Mouse (Mus musculus): ENCODE measurements at regions not wholly inside any gene's neighbourhood (a gene's known extent, or its start where the extent isn't known, plus 50 kb on each side); places are given as distances from the start of the nearest gene placed in this dataset.

DNA sequence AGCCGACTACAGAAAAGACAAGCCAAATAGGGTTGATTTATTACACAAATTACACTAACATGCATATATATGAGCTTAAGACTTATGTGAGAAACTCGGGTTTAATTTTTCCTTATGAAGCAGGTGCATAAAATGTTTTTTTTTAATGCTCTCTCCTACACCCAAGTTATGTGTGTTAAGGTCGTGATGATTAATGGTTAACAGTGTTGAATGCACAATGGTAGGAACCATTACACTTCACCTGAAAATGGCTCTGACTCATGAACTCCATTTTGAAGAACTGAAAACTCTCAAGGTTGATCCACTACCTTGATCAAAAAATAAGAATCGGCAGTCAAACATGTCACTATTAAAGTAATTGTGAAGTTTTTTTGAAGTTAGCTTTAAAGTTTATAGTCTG is 59.4 kb upstream of the Ifne start:
- no peak for DNase-seq

DNA sequence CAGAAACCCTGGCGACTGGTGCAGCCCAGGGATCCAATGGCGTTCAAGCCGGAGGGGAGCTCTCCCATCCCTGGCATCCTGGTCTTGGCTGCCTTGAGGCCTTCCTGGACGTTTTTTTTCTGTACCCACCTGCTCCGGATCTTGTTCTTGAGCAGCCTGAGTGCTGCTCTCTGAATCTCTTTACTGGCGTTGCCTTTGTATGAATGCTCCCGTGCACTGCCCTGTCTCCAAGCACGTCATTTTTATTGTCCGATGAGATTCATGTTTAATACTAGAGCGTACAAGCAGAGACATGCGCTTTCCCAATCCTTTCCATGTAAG is 58.7 kb upstream of the Ifne start:
- DNase-seq, result no peak

DNA sequence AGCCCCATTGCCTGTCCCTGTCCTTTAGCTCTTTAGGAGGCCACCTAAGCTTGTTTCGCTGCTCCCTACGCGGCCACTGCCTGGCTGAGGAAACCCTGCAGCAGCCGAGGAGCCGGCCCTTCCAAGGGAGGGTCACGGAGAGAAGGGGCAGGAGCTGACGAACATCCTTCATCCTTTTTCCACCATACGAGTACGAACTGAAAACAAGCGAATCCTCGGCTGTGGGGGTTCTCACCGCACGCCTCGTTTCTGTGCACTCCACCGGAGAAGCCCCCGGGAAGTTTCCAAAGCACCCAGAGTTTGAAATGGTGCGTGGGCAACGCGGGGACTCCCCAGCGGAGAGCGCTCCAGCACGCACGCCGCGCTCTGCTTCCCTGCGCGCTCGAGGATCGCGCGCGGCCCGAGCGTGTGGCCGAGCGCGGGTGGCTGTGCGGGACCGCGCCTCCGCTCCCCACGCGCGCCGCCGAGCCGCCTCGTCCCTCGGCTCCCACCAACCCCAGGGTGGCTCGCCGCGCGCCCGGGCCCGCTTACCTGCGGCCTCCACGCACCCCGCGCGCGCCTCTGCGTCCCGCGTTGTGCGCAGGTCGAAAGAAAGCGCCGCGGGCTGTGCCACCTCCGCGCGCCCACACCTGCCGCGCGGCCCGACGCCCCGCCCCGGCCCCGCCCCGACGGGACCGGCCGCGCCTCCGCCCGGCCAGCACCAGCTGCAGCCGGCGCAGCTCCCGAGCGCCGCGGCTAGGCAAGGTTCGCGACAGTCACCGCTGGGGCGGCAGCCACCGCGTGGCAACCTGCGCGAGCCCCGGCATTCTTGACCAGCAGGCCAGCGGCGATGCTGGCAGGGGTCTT is 58.1 kb upstream of the Ifne start:
- peak; percentile 72 for DNase-seq

DNA sequence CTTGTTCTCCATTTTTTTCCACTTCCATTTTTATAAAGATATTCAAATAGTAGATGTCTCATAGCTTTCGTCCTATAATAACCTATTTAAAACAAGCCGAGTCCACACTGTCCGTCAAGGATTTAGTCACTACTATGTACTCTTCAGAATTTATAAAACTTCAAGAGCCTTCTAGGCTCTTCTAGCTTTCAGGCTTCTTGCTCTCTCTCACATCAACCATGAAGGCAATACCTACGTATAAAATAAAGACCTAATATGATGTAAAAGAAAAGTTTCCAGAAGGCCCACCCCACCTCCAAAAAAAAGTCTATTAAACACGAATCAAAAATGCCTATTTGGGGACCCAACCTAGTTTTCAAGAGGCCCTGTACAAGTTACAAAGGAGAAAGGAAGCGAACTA is 57.0 kb upstream of the Ifne start:
- DNase-seq, result no peak

DNA sequence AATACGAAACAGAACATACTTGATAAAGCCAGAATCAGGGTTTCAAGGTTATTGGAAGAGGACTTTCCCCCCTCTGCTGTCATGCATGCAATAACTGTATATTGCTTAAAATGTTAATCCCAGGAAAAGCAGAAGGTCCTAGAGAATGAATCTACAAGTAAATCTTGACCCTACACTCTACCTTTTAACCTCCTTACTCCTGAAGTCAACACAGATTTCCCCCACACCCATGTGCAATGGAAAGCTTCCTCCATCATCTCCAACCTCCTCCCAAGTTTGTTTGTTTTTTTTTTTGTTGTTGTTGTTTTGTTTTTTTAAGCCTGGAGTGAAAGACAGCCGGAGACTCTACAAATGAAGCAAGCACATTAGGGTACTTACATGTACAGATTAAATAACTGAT is 55.9 kb upstream of the Ifne start:
- no peak for DNase-seq

DNA sequence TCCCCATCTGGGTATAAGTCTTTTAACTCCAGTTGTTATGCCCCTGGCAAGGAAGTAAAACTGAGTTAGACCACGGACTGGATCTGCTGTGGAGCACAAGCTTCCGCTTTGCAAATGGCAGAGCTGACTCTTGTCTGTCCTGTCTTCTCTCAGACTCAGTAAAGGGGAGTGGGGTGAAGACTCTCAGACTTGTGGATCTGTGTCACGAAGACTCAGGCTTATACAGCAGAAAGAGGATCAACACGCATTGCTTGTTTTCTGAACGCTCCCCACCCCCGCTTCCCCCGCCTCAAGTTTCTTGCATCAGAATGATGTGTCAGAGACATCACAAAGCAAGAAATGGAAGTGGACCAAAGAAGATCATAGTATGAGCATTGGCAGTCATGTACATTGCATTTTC is 55.3 kb upstream of the Ifne start:
- DNase-seq, result no peak

DNA sequence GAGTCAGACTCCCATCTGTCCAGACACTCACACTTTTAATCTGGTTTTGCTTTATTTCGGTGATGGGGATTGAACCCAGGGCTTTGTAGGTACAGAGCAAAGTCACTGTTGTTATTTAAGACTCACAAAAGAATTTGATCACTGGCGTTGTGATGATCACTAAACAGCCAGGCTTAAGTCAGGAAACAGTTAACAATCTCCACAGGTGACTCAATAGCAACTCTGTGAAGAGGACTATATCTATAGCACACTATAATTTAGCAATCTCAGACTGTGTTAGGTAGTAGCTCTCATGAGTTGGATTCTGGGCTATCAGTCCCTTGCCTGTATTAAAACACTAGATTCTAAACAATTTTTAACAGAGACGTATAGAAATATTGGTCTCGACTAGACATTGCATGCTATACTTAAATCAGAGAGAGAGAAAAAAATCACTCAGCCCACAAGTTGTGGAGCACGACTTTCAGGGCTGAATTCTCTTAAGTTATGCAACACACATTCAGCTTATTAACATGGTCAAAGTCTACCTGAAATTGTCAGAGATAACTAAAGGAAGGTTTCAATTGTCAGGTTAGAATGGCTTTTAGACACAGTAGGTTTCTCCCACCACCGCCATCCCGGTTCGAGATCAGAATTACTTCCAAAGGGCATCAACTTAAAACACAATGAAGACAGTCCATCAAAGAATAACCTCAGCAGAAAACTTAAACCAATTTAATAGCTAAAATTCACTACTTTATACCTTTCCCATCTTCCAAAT is 54.4 kb upstream of the Ifne start:
- no peak for DNase-seq

DNA sequence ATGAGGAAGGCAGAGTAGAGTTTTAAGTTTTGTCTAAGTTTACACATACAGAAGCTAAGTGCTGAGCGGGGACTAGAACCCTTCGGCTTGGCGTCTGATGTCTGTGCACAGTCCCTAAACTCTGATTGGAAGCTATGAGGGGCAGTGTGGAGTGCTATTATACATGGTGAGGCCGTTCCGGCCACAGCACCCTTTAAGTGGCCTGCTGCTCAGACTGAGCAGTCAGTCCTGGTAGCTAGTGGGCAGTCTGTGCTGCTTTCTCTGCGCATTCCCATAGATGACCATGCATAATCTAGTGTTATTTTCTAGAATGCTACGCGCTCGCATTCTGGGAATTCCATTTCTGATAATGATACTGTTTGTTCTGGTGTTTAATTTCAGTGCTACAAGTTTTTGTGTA is 51.2 kb upstream of the Ifne start:
- no peak for DNase-seq

Data from right cerebral cortex, postnatal 25 days (tissue).